Mouse (Mus musculus) embryo, embryonic 9.5 days (tissue): Measurements from ENCODE around the gene Eya2.

Experiments used
- DNase-seq: peaks from one replicate; pipeline ENCODE4 v3.0.0-alpha.2; 2017; ENCODE audit errors: extremely low spot score

The Eya2 gene

GRCm38 (mm10) chr2:165651031-165651430 lies 56.2 kb downstream of the Eya2 start:
- no peak for DNase-seq

GRCm38 (mm10) chr2:165652281-165652680 lies 57.4 kb downstream of the Eya2 start:
- DNase-seq: no peak

- DNase-seq: peak; percentile 80
Measured at GRCm38 (mm10) chr2:165653001-165653921, 58.4 kb downstream of the Eya2 start.

GRCm38 (mm10) chr2:165654151-165654550 lies 59.3 kb downstream of the Eya2 start:
- DNase-seq: no peak

- no peak for DNase-seq
Measured at GRCm38 (mm10) chr2:165654696-165655491, 60.1 kb downstream of the Eya2 start.

GRCm38 (mm10) chr2:165656541-165656940 lies 61.7 kb downstream of the Eya2 start:
- no peak for DNase-seq

- DNase-seq: no peak
Measured at GRCm38 (mm10) chr2:165656956-165657355, 62.1 kb downstream of the Eya2 start.

- DNase-seq: no peak
Measured at GRCm38 (mm10) chr2:165659552-165659951, 64.7 kb downstream of the Eya2 start.

GRCm38 (mm10) chr2:165663266-165663665 lies 68.4 kb downstream of the Eya2 start:
- no peak for DNase-seq

- DNase-seq: no peak
Measured at GRCm38 (mm10) chr2:165664648-165665047, 69.8 kb downstream of the Eya2 start.

GRCm38 (mm10) chr2:165665176-165665575 lies 70.3 kb downstream of the Eya2 start:
- DNase-seq: no peak

- DNase-seq: no peak
Measured at GRCm38 (mm10) chr2:165667096-165667495, 72.3 kb downstream of the Eya2 start.

- DNase-seq: no peak
Measured at GRCm38 (mm10) chr2:165682719-165683118, 87.9 kb downstream of the Eya2 start.

- DNase-seq: peak; percentile 23
Measured at GRCm38 (mm10) chr2:165687516-165687915, 92.7 kb downstream of the Eya2 start.

GRCm38 (mm10) chr2:165688896-165689295 lies 94.1 kb downstream of the Eya2 start:
- no peak for DNase-seq

- DNase-seq: no peak
Measured at GRCm38 (mm10) chr2:165691016-165691415, 96.2 kb downstream of the Eya2 start.

- DNase-seq: no peak
Measured at GRCm38 (mm10) chr2:165692944-165693660, 98.3 kb downstream of the Eya2 start.

- no peak for DNase-seq
Measured at GRCm38 (mm10) chr2:165694767-165695166, 99.9 kb downstream of the Eya2 start.

- DNase-seq: peak; percentile 66
Measured at GRCm38 (mm10) chr2:165700252-165700908, 105.5 kb downstream of the Eya2 start.

GRCm38 (mm10) chr2:165703033-165703805 lies 108.4 kb downstream of the Eya2 start:
- no peak for DNase-seq

- DNase-seq: no peak
Measured at GRCm38 (mm10) chr2:165708266-165708665, 113.4 kb downstream of the Eya2 start.
